Mouse (Mus musculus) forebrain, embryonic 10.5 days (tissue): ENCODE results near the gene Slco3a1. TPM values are rescaled to one million over a fixed set of nuclear protein-coding genes. Genes with fewer than 3 reads are reported as not detected.

ENCODE experiments used
- DNase-seq: peaks from one replicate; pipeline ENCODE4 v3.0.0-alpha.2; 2017; ENCODE audit warnings: low spot score; ENCODE audit errors: extremely low spot score
- H3K27ac ChIP-seq: fragments of 300-500 bp; sonication (generic); 2 replicates; pipeline ENCODE4 v1.5.1; 2016; ENCODE audit warnings: mild to moderate bottlenecking
- H3K27me3 ChIP-seq: fragments of 300-500 bp; sonication (generic); 2 replicates; pipeline ENCODE4 v1.6.1; 2016; ENCODE audit warnings: mild to moderate bottlenecking; ENCODE audit not compliant: poor library complexity, severe bottlenecking
- H3K36me3 ChIP-seq: fragments of 300-500 bp; sonication (generic); replicated peaks from 2 replicates; pipeline ENCODE4 v1.6.1; 2016; ENCODE audit warnings: mild to moderate bottlenecking, moderate library complexity
- H3K4me1 ChIP-seq: fragments of 300-500 bp; sonication (generic); 2 replicates; pipeline ENCODE4 v1.6.1; 2016
- H3K4me3 ChIP-seq: fragments of 300-500 bp; sonication (generic); 2 replicates; pipeline ENCODE4 v1.5.1; 2016; ENCODE audit warnings: mild to moderate bottlenecking, moderate library complexity
- H3K9me3 ChIP-seq: fragments of 300-500 bp; sonication (generic); 2 replicates; pipeline ENCODE4 v1.6.1; 2016; ENCODE audit warnings: mild to moderate bottlenecking, moderate library complexity
- WGBS: fragments of 180-500 bp; shearing (Covaris S2); methylation state at CpG from one replicate; pipeline ENCODE4 v1.1.7; 2016; 5-methylcytosine and 5-hydroxymethylcytosine counted together
- polyA plus RNA-seq: library from polyadenylated mRNA; unstranded; fragments of >200 nt; fragmentation: Nextera tagmentation; extraction: Ambion mirVana; gene quantifications from 2 replicates; pipeline ENCODE4 v1.2.1, GENCODE M21; 2016

The Slco3a1 gene
- polyA plus RNA-seq = 4.9 and 5.2 TPM in 2 replicates

DNA sequence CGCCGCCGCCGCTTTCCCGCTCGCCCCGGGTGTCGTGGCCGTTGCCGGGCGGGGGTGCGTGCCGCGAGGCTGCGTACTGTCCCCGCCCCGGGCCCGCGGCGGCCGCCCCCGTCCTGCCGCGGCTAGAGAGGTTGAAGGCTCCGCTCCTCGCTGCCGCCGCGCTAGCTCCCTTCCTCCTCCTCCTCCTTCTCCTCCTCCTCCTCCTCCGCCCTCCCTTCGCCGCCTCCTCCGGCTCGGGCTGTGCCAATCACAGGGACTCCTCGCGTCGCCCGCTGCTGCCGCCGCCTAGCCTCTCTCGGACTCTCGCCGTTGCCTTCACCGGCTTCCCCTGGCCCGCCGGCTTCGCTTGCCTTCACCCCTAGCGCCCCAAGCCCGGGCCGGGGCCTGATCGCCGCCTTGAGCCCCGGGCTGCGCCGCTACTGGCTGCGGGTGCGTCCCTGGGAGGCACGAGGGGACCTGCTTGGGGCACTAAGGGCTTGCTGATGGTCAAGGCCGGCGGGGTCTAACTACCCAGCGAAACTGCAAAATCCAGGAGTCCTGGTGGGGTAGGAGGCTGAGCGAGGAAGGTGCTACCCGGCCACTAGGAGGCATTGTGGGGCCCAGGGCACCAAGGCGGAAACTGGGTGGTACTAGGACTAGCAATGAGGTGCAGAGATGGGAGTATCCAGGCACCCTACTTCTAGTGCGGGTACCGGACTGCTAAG lies at the start of gene Slco3a1:
Gene Slco3a1 (minus strand): TSS at position 173 of the 704 bp plus-strand sequence.
- peak; percentile 82 for DNase-seq
- H3K27me3 ChIP-seq = peaks cover 50% of the 10 kb centered on the region
- H3K4me3 ChIP-seq = peak within 1 kb of the TSS; percentile 81
- no peaks in the 10 kb centered on the region for H3K9me3 ChIP-seq
- H3K27ac ChIP-seq = peak within 1 kb of the TSS; percentile 89
- 2% methylated on average over 61 of the region's 66 CpGs for WGBS
- H3K4me1 ChIP-seq = peaks cover 40% of the 10 kb centered on the region
- no peaks in the 10 kb centered on the region for H3K36me3 ChIP-seq

DNA sequence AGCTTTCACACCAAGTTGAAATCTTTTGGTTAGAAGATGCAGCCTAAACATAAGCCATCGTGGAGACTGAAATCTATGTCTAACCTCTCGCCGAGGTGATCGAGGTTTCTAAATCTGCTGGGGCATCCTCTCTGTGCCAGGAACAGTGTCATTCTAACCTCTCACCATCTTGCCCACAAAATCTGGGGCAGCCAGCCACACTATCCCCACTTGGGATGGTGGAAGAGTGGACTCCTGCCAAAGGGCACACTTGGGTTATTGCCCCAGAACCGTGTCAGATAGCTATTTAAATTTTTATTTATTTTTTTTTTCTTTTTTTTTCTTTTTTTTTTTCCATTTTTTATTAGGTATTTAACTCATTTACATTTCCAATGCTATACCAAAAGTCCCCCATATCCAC lies 46.4 kb upstream of the Slco3a1 start:
- Histone ChIP-seq H3K4me3 (no peak overlapping the region), H3K36me3 (no peaks in the 10 kb centered on the region), H3K4me1 (no peaks in the 10 kb centered on the region), H3K27ac (no peak overlapping the region), H3K9me3 (no peaks in the 10 kb centered on the region), H3K27me3 (no peaks in the 10 kb centered on the region)
- DNase-seq = no peak
- WGBS = 92% methylated on average over 5 of the region's 5 CpGs

DNA sequence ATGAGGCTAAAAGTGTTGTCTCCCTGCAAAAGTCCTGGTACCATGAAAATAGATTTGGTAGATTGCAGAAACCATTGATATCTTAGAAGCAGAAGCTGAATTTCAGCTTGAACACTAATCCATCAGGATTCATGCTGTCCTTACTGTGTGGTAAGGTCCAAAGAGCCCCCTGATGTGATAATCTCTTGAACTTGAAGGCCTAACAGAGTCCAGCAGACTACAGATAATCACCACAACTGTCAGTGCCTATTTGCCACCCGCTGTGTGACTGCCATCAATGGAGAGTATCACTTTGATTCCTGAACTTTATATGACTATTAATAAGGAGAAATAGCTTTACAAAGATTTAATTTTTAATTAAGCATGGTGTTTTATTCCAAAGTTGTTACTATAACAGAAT lies 24.8 kb upstream of the Slco3a1 start:
- Histone ChIP-seq H3K36me3 (no peaks in the 10 kb centered on the region), H3K9me3 (no peaks in the 10 kb centered on the region), H3K4me3 (no peak overlapping the region), H3K4me1 (peaks cover 4% of the 10 kb centered on the region; the same call in 1 of the 2 replicates), H3K27ac (no peak overlapping the region), H3K27me3 (no peaks in the 10 kb centered on the region)
- WGBS = 85% methylated on average over 1 of the region's 1 CpGs
- DNase-seq = no peak

DNA sequence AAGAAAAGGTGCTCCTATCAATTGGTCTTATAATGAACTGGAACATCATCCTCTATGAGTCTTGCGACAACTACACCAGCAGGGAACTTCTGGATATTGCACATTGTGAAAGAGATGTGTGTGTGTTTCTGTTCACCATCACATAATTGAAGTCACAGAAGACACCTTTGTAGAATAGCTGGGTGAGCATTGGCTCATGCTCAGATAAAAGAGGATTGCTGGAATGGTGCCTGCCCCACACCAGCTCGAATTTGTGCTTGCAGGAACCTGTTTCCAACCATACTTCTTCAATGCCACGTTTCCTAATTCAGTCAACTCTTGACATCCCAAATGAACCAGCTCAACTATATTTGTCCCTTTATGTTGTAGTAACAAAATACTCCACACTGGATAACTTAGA lies 21.1 kb upstream of the Slco3a1 start:
- Histone ChIP-seq H3K9me3 (no peaks in the 10 kb centered on the region), H3K36me3 (no peaks in the 10 kb centered on the region), H3K27me3 (no peaks in the 10 kb centered on the region), H3K4me3 (no peak overlapping the region), H3K4me1 (peaks cover 4% of the 10 kb centered on the region; the same call in 1 of the 2 replicates), H3K27ac (no peak overlapping the region)
- no peak for DNase-seq
- WGBS = 74% methylated on average over 3 of the region's 3 CpGs

DNA sequence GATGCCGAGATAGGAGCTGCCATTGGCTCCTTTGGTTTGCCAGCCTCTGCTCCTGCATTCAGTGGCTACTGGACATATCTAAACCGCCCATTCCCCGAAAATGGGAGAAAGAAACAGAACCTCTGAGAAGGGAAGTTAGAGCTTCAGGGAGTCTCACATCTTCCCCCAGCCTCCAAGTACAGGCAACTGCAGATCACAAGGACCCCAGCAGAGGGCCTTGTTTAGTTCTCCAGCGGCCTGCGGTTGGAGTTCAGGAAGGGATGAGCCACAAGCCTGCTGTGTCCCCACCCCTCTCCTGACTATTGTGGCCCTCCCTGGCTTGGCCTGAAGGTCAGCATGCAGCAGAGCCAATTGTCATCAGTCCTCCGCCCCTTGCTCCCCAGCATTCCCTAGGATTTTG lies 836 bp upstream of the Slco3a1 start:
- peak overlapping the region; percentile 81 for H3K4me3 ChIP-seq
- H3K4me1 ChIP-seq = peaks cover 39% of the 10 kb centered on the region
- 9% methylated on average over 6 of the region's 6 CpGs for WGBS
- no peaks in the 10 kb centered on the region for H3K9me3 ChIP-seq
- DNase-seq = peak; percentile 69
- no peaks in the 10 kb centered on the region for H3K36me3 ChIP-seq
- 0 out of 2 replicates have a peak overlapping the region, but pooled peaks have one; percentile 89 for H3K27ac ChIP-seq
- peaks cover 50% of the 10 kb centered on the region for H3K27me3 ChIP-seq

DNA sequence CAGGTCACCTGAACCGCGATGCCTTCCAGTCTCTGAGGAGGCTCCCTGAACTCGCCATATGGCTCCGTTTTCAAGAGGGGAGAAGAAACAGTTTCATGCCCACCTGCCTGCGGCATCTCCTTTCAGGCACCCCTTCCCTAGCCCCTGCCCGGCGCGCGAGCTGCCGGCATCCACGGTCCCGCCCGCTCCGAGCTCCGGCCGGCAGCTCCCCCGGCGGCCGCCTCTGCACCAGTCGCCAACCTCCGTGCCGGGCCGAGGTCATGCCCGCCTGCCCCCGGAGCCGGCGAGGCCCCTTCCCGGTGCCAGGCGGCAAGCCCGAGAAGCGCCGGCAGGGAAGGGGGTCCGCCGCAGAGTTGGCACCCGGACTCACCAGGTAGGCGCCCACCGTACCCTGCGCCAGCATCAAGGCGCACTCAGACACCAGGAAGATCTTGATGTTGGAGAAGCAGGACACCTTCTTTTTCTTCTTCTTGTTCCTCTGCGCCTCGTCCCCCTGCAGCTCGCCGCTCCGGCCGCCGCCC lies 479 bp downstream of the Slco3a1 start:
- WGBS = under 1% methylated on average over 46 of the region's 46 CpGs
- H3K27me3 ChIP-seq = peaks cover 50% of the 10 kb centered on the region
- no peaks in the 10 kb centered on the region for H3K36me3 ChIP-seq
- DNase-seq = peak; percentile 45
- H3K9me3 ChIP-seq = no peaks in the 10 kb centered on the region
- peaks cover 44% of the 10 kb centered on the region for H3K4me1 ChIP-seq
- peak overlapping the region; percentile 81 for H3K4me3 ChIP-seq
- H3K27ac ChIP-seq = peak overlapping the region; percentile 89

DNA sequence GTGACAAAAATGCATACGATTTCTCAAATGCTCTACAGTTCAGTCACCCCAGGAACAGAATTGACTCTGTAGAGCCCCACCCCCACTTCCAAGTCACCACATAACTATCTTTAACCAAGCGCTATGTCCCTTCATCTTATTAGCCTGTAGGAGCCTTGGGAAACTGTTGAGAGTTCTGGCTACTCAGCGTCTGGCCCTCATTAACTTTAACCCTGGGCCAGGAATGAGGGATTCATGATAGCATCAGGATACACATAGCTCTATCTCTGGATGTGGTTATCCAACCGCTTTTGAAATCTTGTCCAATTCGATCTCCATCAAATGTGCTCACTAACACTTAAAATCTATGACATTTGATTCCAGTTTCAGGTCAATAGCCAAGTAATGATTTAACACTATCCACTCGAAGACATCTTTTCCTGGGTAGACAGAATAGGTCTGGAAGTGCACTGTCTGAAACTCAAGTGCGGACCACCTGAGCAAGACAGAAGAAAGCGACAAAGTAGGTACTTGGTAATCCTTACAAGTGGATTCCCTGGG lies 1.4 kb downstream of the Slco3a1 start:
- DNase-seq = peak; percentile 16
- Histone ChIP-seq H3K9me3 (no peaks in the 10 kb centered on the region), H3K27ac (no peak overlapping the region), H3K27me3 (peaks cover 50% of the 10 kb centered on the region), H3K4me3 (peak overlapping the region; percentile 81), H3K4me1 (peaks cover 44% of the 10 kb centered on the region), H3K36me3 (no peaks in the 10 kb centered on the region)
- WGBS = 56% methylated on average over 8 of the region's 8 CpGs

DNA sequence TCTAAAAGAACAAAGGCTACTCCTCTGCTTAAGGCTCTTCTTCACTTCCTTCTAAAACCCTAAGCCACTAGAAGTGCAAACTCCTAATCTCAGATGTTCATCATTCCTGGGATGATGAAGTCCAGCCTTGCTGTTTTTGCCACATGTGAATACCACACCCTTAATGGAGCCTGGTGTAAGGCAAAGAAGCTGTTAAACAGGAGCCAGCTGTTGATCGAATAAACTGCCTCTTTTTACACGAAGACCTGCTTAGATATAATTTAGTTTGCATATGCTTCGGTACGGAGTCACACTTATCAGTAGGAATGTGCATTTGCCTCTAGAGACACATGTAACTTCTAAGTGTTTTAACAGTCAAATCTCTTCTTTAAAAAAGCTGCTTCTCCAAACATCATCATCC lies 2.0 kb downstream of the Slco3a1 start:
- no peaks in the 10 kb centered on the region for H3K9me3 ChIP-seq
- peaks cover 44% of the 10 kb centered on the region for H3K4me1 ChIP-seq

DNA sequence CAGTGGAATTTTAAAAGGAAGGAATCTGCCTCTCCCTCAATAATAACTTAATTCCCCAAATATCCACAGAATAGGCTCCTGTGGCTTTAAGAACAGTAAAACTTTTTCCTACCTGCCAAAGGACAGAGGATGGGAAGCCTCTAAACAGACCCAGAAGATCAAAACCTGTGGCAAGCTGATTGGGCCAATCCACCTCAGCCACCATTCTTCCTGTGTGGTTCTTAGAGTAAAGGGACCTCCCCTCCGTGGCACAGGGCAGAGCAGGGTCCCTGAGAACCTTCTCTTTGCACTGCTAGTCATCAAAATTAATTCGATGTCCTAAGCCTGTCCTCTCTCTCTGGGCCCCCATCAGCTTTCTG lies 2.6 kb downstream of the Slco3a1 start:
- H3K4me3 ChIP-seq = no peak overlapping the region
- peaks cover 50% of the 10 kb centered on the region for H3K27me3 ChIP-seq
- H3K27ac ChIP-seq = no peak overlapping the region
- peaks cover 44% of the 10 kb centered on the region for H3K4me1 ChIP-seq
- no peak for DNase-seq
- no peaks in the 10 kb centered on the region for H3K9me3 ChIP-seq
- 42% methylated on average over 2 of the region's 2 CpGs for WGBS
- no peaks in the 10 kb centered on the region for H3K36me3 ChIP-seq

More for the DNA sequence above, 2.0 kb downstream of the Slco3a1 start:
- 79% methylated on average over 4 of the region's 4 CpGs for WGBS
- Histone ChIP-seq H3K36me3 (no peaks in the 10 kb centered on the region), H3K27ac (no peak overlapping the region), H3K27me3 (peaks cover 50% of the 10 kb centered on the region), H3K4me3 (no peak overlapping the region)
- DNase-seq = no peak

DNA sequence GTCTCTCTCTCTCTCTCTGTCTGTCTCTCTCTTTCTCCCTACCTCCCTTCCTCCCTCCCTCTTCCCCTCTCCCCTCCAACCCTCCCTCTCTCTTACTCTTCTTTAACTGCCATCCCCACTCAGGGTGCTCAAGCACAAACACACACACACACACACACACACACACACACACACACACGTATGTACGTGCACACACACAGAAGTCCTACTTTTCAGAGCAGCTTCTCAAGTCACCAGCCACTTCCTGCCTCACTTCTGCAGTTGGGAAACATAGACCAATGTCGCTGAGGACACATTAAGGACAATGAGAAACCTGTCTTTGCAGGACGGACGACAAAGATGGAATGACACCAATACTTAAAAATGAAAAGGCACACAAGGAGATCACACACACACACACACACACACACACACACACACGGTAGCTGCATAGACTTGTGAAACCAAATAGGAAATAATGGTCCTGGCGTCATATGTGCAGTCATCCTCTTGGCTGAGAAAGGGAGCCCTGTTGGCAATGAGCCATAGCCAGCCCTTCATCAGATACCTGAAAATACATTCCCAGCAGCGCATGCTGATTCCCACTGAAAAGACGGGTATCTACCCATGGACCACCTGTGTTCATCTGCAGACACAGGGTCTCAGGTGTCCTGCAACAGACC lies 3.1 kb downstream of the Slco3a1 start:
- H3K27ac ChIP-seq = no peak overlapping the region
- no peaks in the 10 kb centered on the region for H3K9me3 ChIP-seq
- H3K4me3 ChIP-seq = no peak overlapping the region
- H3K36me3 ChIP-seq = no peaks in the 10 kb centered on the region
- 90% methylated on average over 9 of the region's 9 CpGs for WGBS
- no peak for DNase-seq
- H3K27me3 ChIP-seq = peaks cover 50% of the 10 kb centered on the region
- peaks cover 44% of the 10 kb centered on the region for H3K4me1 ChIP-seq

DNA sequence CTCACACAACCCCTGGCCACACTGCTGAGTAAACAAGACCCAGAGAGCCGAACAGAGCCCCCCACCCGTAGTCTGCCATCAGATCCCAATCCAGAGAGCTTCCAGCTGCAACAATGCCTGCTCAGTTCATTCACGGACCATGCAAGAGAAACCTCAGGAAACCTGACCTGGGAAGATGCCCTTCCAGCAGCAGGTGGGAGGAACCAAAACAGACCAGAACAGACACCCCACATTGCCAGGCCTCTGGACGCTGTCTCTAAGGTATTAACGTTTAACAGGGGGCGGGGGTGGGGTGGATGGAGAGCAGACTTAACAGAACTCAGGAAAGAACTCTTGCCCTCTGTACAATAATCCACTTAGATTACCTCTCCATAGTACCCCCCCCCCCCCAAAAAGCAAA lies 4.9 kb downstream of the Slco3a1 start:
- no peak overlapping the region for H3K4me3 ChIP-seq
- H3K9me3 ChIP-seq = no peaks in the 10 kb centered on the region
- peaks cover 38% of the 10 kb centered on the region for H3K27me3 ChIP-seq
- 30% methylated on average over 6 of the region's 6 CpGs for WGBS
- no peak overlapping the region for H3K27ac ChIP-seq
- no peak for DNase-seq
- no peaks in the 10 kb centered on the region for H3K36me3 ChIP-seq
- H3K4me1 ChIP-seq = peaks cover 31% of the 10 kb centered on the region

DNA sequence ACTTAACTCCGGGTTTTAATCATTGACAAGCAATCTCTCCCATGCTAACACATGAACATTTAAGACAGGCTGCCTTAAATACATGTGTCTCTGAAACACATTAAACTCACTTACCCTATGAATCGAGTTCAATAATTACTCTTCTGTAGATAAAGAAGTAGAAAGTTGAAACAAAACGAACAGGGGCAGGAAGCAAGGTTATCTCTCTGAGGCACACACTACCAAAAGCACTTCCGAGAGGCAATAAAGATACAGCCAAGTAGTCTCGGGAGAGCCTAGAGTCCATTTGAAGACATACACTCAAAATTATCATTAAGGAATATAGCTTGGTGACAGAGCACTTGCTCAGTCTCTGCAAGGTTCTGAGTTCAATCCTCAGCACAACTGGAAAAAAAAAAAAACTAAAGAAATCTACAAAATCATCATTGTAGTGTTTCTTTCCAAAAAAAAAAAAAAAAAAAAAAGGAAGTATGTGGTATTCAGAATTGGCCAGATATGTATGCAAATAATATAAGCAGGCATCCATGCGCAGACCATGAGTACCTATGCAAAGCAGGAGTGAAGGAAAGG lies 5.5 kb downstream of the Slco3a1 start:
- no peak for DNase-seq
- Histone ChIP-seq H3K4me1 (peaks cover 28% of the 10 kb centered on the region), H3K9me3 (no peaks in the 10 kb centered on the region), H3K27ac (no peak overlapping the region), H3K36me3 (no peaks in the 10 kb centered on the region), H3K27me3 (peaks cover 37% of the 10 kb centered on the region), H3K4me3 (no peak overlapping the region)
- WGBS = 87% methylated on average over 6 of the region's 6 CpGs

DNA sequence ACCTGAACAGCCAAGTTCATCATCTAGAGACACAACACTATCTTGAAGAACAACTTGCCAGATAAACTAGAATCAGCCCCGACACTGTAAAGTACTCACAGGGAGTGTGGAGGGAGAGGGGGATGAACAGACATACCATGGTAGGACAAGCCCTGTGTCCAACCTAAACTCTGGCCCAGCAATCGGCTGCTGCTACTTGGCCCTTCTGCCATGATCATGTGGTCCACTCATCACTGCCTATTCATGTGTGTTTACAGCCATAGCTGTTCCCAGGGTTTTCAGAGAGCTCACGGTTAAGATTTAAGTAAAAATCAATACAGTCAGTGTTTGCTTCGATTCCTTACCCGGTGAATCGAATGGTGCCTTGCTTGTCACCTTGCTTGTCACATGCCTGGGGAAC lies 7.9 kb downstream of the Slco3a1 start:
- no peaks in the 10 kb centered on the region for H3K36me3 ChIP-seq
- peaks cover 5% of the 10 kb centered on the region for H3K4me1 ChIP-seq
- WGBS = 93% methylated on average over 6 of the region's 6 CpGs
- no peak for DNase-seq
- no peaks in the 10 kb centered on the region for H3K9me3 ChIP-seq
- no peak overlapping the region for H3K4me3 ChIP-seq
- H3K27me3 ChIP-seq = peaks cover 13% of the 10 kb centered on the region
- H3K27ac ChIP-seq = no peak overlapping the region
